Mouse (Mus musculus): ENCODE results near the gene Fads6.

DNA sequence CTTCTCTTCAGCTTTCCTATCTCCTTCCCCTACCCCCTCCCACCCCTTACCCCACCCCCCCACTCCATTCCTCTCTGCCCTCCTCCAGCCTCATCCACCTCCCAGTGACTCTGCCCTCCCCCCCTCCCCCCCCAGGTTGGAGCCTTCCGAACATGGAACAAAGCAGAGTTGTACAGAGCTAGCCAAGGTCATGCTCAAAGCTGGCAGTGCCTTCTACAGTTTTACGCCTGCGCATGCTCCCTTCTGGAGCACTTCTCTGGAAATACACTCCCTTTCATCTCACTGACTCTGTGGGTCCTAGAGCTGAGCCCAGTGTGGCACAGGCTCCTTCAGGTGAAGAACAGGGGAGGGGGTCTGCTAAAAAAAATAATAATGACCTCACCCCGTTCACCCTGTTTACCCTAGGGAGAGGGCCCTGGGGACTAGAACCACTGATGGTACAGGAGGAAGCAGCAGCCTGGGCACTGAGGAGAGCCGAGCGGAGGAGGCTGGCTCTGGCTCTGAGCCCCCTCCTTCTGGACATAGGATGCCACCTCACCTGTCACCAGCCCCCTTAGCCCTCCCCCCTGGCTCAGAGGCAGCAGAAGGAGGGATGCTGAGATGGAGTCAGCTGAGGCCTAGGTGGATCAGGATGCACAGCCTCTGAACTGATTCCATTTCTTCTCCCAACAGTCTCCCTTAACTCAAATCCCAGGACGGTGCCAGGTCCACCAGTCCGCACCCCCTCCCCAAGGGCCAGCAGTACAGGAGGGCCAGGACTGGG lies 14.6 kb downstream of the Fads6 start:
- no peak for TF ChIP-seq UBTF (IDR thresholded peaks at IDR 0.05; ENCODE audit: borderline replicate concordance, insufficient read depth, low read depth, low read length)
- no peak for TF ChIP-seq GATA1 (IDR thresholded peaks at IDR 0.05; ENCODE audit: low read depth, low read length)
- no peak for TF ChIP-seq POLR2A (IDR thresholded peaks at IDR 0.05; ENCODE audit: control insufficient read depth in 1 of 2, insufficient read depth in 1 of 2, low read depth in 1 of 2, low read length in 2 of 2, poor library complexity in 1 of 2)
- TF ChIP-seq GABPA (IDR thresholded peaks at IDR 0.05; ENCODE audit: low read depth, low read length), result no peak
- no peak for TF ChIP-seq EP300 (IDR thresholded peaks at IDR 0.05; ENCODE audit: low read depth in 1 of 2, low read length in 2 of 2)
